ENCODE assay signal across 18 mouse cellular contexts in genomic region chr5:64379829-64380228, GRCm38 (mm10).
DNase-seq lines count a peak whose midpoint lies in the region; ATAC-seq and TF ChIP-seq lines count a peak whose summit lies in the region.
"Had no signal": no experiment of that assay in that cellular context is flagged by ENCODE, and none has a peak within 500 bp of the region (broad histone marks: within the 10 kb centered on the region; RNA-seq: fewer than 3 reads in every experiment).

No protein-coding gene starts in this region.

- H3K27ac ChIP-seq in embryonic facial prominence, embryonic 12.5 days: peak overlapping the region; percentile 69; the same call in 1 of the 2 replicates
- no peak overlapping the region for H3K27ac ChIP-seq in embryonic facial prominence, embryonic 10.5 days (replicated peaks)
- peak overlapping the region; percentile 79 for H3K27ac ChIP-seq in kidney, embryonic 15.5 days
- H3K27ac ChIP-seq in kidney, adult 2 months (ENCODE audit: insufficient read depth, low read depth, low read length): no peak overlapping the region
- peak overlapping the region; percentile 70; the same call in 1 of the 2 replicates for H3K27ac ChIP-seq in midbrain, embryonic 10.5 days (replicated peaks)
- no peak overlapping the region for H3K27ac ChIP-seq in midbrain, embryonic 13.5 days
- no peak overlapping the region for H3K27ac ChIP-seq in cerebellum, adult 2 months (ENCODE audit: insufficient read depth, low read length)

- WGBS in embryonic facial prominence, embryonic 12.5 days: 83% methylated on average over 5 of the region's 5 CpGs
- WGBS in embryonic facial prominence, embryonic 10.5 days: 84% methylated on average over 5 of the region's 5 CpGs
- 82% methylated on average over 5 of the region's 5 CpGs for WGBS in kidney, embryonic 15.5 days
- 91% methylated on average over 5 of the region's 5 CpGs for whole genome bisulfite sequencing in kidney, adult 2 months
- 87% methylated on average over 5 of the region's 5 CpGs for WGBS in midbrain, embryonic 10.5 days
- WGBS in midbrain, embryonic 13.5 days: 87% methylated on average over 5 of the region's 5 CpGs
- 93% methylated on average over 5 of the region's 5 CpGs for WGBS in cerebellum, adult 2 months

- peaks cover 29% of the 10 kb centered on the region for H3K4me1 ChIP-seq in embryonic facial prominence, embryonic 12.5 days
- H3K4me1 ChIP-seq in embryonic facial prominence, embryonic 10.5 days: peaks cover 73% of the 10 kb centered on the region
- H3K4me1 ChIP-seq in kidney, embryonic 15.5 days: peaks cover 69% of the 10 kb centered on the region
- H3K4me1 ChIP-seq in kidney, adult 2 months (ENCODE audit: control insufficient read depth, insufficient read depth, low read length): 0 out of 2 replicates have a peak, but pooled peaks cover 3% of the 10 kb centered on the region
- peaks cover 69% of the 10 kb centered on the region for H3K4me1 ChIP-seq in midbrain, embryonic 10.5 days
- peaks cover 33% of the 10 kb centered on the region for H3K4me1 ChIP-seq in midbrain, embryonic 13.5 days (replicated peaks)
- H3K4me1 ChIP-seq in cerebellum, adult 2 months (ENCODE audit: control insufficient read depth, insufficient read depth, low read length): no peaks in the 10 kb centered on the region

- no peak for TF ChIP-seq CTCF in kidney, adult 2 months (conservative IDR thresholded peaks at IDR 0.05; ENCODE audit: insufficient read depth, insufficient read length, low read depth, low read length)
- TF ChIP-seq CTCF in cerebellum, adult 2 months (IDR thresholded peaks at IDR 0.05; ENCODE audit: borderline replicate concordance, insufficient read depth, low read depth, low read length): no peak

- no peak overlapping the region for H3K4me3 ChIP-seq in embryonic facial prominence, embryonic 12.5 days
- no peak overlapping the region for H3K4me3 ChIP-seq in embryonic facial prominence, embryonic 10.5 days
- H3K4me3 ChIP-seq in kidney, embryonic 15.5 days (replicated peaks): no peak overlapping the region
- no peak overlapping the region for H3K4me3 ChIP-seq in kidney, adult 2 months (ENCODE audit: insufficient read depth, low read depth, low read length)
- no peak overlapping the region for H3K4me3 ChIP-seq in midbrain, embryonic 10.5 days
- H3K4me3 ChIP-seq in midbrain, embryonic 13.5 days (replicated peaks): no peak overlapping the region
- no peak overlapping the region for H3K4me3 ChIP-seq in cerebellum, adult 2 months (replicated peaks; ENCODE audit: insufficient read depth, low read depth, low read length)
- H3K4me3 ChIP-seq: myocyte had no signal

- ATAC-seq in embryonic facial prominence, embryonic 12.5 days (ENCODE audit: insufficient number of reproducible peaks, insufficient read depth, low FRiP score, low TSS enrichment): no peak
- ATAC-seq in kidney, embryonic 15.5 days (replicated peaks; ENCODE audit: low FRiP score): no peak
- ATAC-seq in midbrain, embryonic 13.5 days: no peak
- ATAC-seq: hindbrain, embryonic 16.5 days had no signal

- H3K9me3 ChIP-seq in embryonic facial prominence, embryonic 12.5 days: no peaks in the 10 kb centered on the region
- no peaks in the 10 kb centered on the region for H3K9me3 ChIP-seq in embryonic facial prominence, embryonic 10.5 days
- no peaks in the 10 kb centered on the region for H3K9me3 ChIP-seq in kidney, embryonic 15.5 days (replicated peaks)
- H3K9me3 ChIP-seq in midbrain, embryonic 10.5 days (replicated peaks): no peaks in the 10 kb centered on the region
- no peaks in the 10 kb centered on the region for H3K9me3 ChIP-seq in midbrain, embryonic 13.5 days

- no peak overlapping the region for H3K9ac ChIP-seq in embryonic facial prominence, embryonic 12.5 days
- no peak overlapping the region for H3K9ac ChIP-seq in kidney, embryonic 15.5 days
- no peak overlapping the region for H3K9ac ChIP-seq in midbrain, embryonic 13.5 days (replicated peaks)

- no peaks in the 10 kb centered on the region for H3K36me3 ChIP-seq in embryonic facial prominence, embryonic 12.5 days
- H3K36me3 ChIP-seq in embryonic facial prominence, embryonic 10.5 days (replicated peaks): no peaks in the 10 kb centered on the region
- H3K36me3 ChIP-seq in kidney, embryonic 15.5 days: no peaks in the 10 kb centered on the region
- no peaks in the 10 kb centered on the region for H3K36me3 ChIP-seq in kidney, adult 2 months (ENCODE audit: control insufficient read depth, insufficient read depth, low read length)
- H3K36me3 ChIP-seq in midbrain, embryonic 10.5 days: no peaks in the 10 kb centered on the region
- no peaks in the 10 kb centered on the region for H3K36me3 ChIP-seq in midbrain, embryonic 13.5 days

- H3K27me3 ChIP-seq in embryonic facial prominence, embryonic 12.5 days: no peaks in the 10 kb centered on the region
- H3K27me3 ChIP-seq in embryonic facial prominence, embryonic 10.5 days (replicated peaks; ENCODE audit: low read depth, poor library complexity, severe bottlenecking): 0 out of 2 replicates have a peak, but pooled peaks cover 4% of the 10 kb centered on the region
- H3K27me3 ChIP-seq in kidney, embryonic 15.5 days: no peaks in the 10 kb centered on the region
- H3K27me3 ChIP-seq in kidney, adult 2 months (replicated peaks; ENCODE audit: control insufficient read depth, insufficient read depth, low read length): no peaks in the 10 kb centered on the region
- H3K27me3 ChIP-seq in midbrain, embryonic 10.5 days (ENCODE audit: low read depth, poor library complexity, severe bottlenecking): no peaks in the 10 kb centered on the region
- H3K27me3 ChIP-seq in midbrain, embryonic 13.5 days: no peaks in the 10 kb centered on the region
- H3K27me3 ChIP-seq in cerebellum, adult 2 months (ENCODE audit: control insufficient read depth, insufficient read depth, low read length): no peaks in the 10 kb centered on the region
- H3K27me3 ChIP-seq: CH12.LX had no signal

- no peak for DNase-seq in embryonic facial prominence, embryonic 10.5 days (ENCODE audit: low spot score)
- no peak for DNase-seq in kidney, adult 2 months
- DNase-seq in midbrain, embryonic 10.5 days (ENCODE audit: low spot score): no peak
- DNase-seq in cerebellum, adult 2 months: no peak
- no peak for DNase-seq in left cerebral cortex, postnatal 4 days
- DNase-seq: adrenal gland, postnatal 36 days; cerebellum, adult 11 months; gastrocnemius, postnatal 36 days; kidney, postnatal 25 days; layer of hippocampus, postnatal 36 days; right cerebral cortex, postnatal 14 days had no signal

- TF ChIP-seq POLR2A in kidney, adult 2 months (IDR thresholded peaks at IDR 0.05; ENCODE audit: low read depth, low read length): no peak
- no peak for TF ChIP-seq POLR2A in cerebellum, adult 2 months (IDR thresholded peaks at IDR 0.05; ENCODE audit: borderline replicate concordance, insufficient read depth, low read length)

- intact Hi-C loops in left cerebral cortex, postnatal 4 days (cut with DNase I): loop anchor here (5.0 to 10.0 kb wide), 4 partner anchors 85 to 482 kb away; no protein-coding TSS in a partner anchor

- no peak overlapping the region for H3K4me2 ChIP-seq in embryonic facial prominence, embryonic 12.5 days (replicated peaks)
- no peak overlapping the region for H3K4me2 ChIP-seq in kidney, embryonic 15.5 days
- H3K4me2 ChIP-seq in midbrain, embryonic 13.5 days (replicated peaks): no peak overlapping the region
- H3K4me2 ChIP-seq: midbrain, embryonic 11.5 days had no signal

Comparison
In these comparisons a context has a peak if more than half of its experiments do, and no peak if none do; other contexts are left out.
1. H3K27ac ChIP-seq: peak in embryonic facial prominence, embryonic 12.5 days (single experiment), kidney, embryonic 15.5 days (single experiment) and midbrain, embryonic 10.5 days (single experiment); none in embryonic facial prominence, embryonic 10.5 days (single experiment), kidney, adult 2 months (single experiment), midbrain, embryonic 13.5 days (single experiment) and cerebellum, adult 2 months (single experiment).